Mouse (Mus musculus) MEL (cell line): ENCODE data around the gene Myh6. TPM values are rescaled to one million over a fixed set of nuclear protein-coding genes. Genes with fewer than 3 reads are reported as not detected.

ENCODE experiments used
- DNase-seq: peaks from one replicate; pipeline ENCODE4 v3.0.0; 2011; ENCODE audit warnings: low read depth, low spot score
- H3K27ac ChIP-seq: 2 replicates; pipeline ENCODE4 v1.5.1; 2012; ENCODE audit warnings: low read depth, mild to moderate bottlenecking, control low read depth, low read length, moderate library complexity; ENCODE audit not compliant: control insufficient read depth
- H3K27me3 ChIP-seq, 2 experiments: fragments of 150-350 bp in 1 of 2; sonication (generic) in 1 of 2; 2 replicates each; pipeline ENCODE4 v1.6.1; 2012; ENCODE audit warnings: low read length in 2 of 2, mild to moderate bottlenecking in 2 of 2, improper control_type of control experiment in 1 of 2, moderate library complexity in 1 of 2; ENCODE audit not compliant: insufficient read depth in 2 of 2, control insufficient read depth in 1 of 2
- H3K36me3 ChIP-seq, 2 experiments: 2 replicates each; pipeline ENCODE4 v1.6.1; 2012 to 2014; ENCODE audit warnings: low read length in 2 of 2, improper control_type of control experiment in 1 of 2, inconsistent platforms in 1 of 2, mild to moderate bottlenecking in 1 of 2; ENCODE audit not compliant: insufficient read depth in 2 of 2, control insufficient read depth in 1 of 2
- H3K4me1 ChIP-seq, 2 experiments: fragments of 150-350 bp in 1 of 2; sonication (generic) in 1 of 2; 2 replicates each; pipeline ENCODE4 v1.6.1; 2012; ENCODE audit warnings: low read length in 2 of 2, improper control_type of control experiment in 1 of 2, mild to moderate bottlenecking in 1 of 2; ENCODE audit not compliant: insufficient read depth in 2 of 2, control insufficient read depth in 1 of 2
- H3K4me3 ChIP-seq, 2 experiments: fragments of 150-350 bp in 1 of 2; sonication (generic) in 1 of 2; 2 replicates each; pipeline ENCODE4 v1.5.1; 2012; ENCODE audit warnings: low read depth in 2 of 2, low read length in 2 of 2, mild to moderate bottlenecking in 2 of 2, moderate library complexity in 2 of 2, control low read depth in 1 of 2, improper control_type of control experiment in 1 of 2; ENCODE audit not compliant: control insufficient read depth in 1 of 2, insufficient read depth in 1 of 2
- H3K79me2 ChIP-seq: 2 replicates; pipeline ENCODE4 v1.6.1; 2012; ENCODE audit warnings: mild to moderate bottlenecking, low read length, moderate library complexity; ENCODE audit not compliant: control insufficient read depth, poor library complexity, insufficient read depth
- H3K9ac ChIP-seq: 2 replicates; pipeline ENCODE4 v1.6.1; 2012; ENCODE audit warnings: low read depth, mild to moderate bottlenecking, control low read depth, low read length, moderate library complexity; ENCODE audit not compliant: control insufficient read depth, poor library complexity, severe bottlenecking
- H3K9me3 ChIP-seq: fragments of 150-350 bp; sonication (generic); replicated peaks from 2 replicates; pipeline ENCODE4 v1.6.1; 2012; ENCODE audit warnings: mild to moderate bottlenecking, low read length, improper control_type of control experiment, moderate library complexity; ENCODE audit not compliant: insufficient read depth
- BHLHE40 ChIP-seq: IDR thresholded peaks from 2 replicates; pipeline ENCODE4 v1.6.1; 2012; ENCODE audit warnings: low read depth, mild to moderate bottlenecking, inconsistent platforms, low read length, improper control_type of control experiment, borderline replicate concordance
- CTCF ChIP-seq, 3 experiments: IDR thresholded peaks in 2 of 3; conservative IDR thresholded peaks in 1 of 3; 2 replicates each; pipeline ENCODE4 v1.5.1; 2011 to 2012; ENCODE audit warnings: low read length in 3 of 3, low read depth in 2 of 3, mild to moderate bottlenecking in 2 of 3, improper control_type of control experiment in 1 of 3, inconsistent platforms in 1 of 3, mixed read lengths in 1 of 3, moderate library complexity in 1 of 3; ENCODE audit not compliant: control insufficient read depth in 1 of 3, insufficient read depth in 1 of 3, poor library complexity in 1 of 3, severe bottlenecking in 1 of 3
- ETS1 ChIP-seq: IDR thresholded peaks from 2 replicates; pipeline ENCODE4 v1.6.1; 2012; ENCODE audit warnings: low read depth, mild to moderate bottlenecking, inconsistent platforms, low read length, improper control_type of control experiment, moderate library complexity
- HCFC1 ChIP-seq: IDR thresholded peaks from 2 replicates; pipeline ENCODE4 v1.6.1; 2012; ENCODE audit warnings: low read depth, mild to moderate bottlenecking, inconsistent platforms, low read length, improper control_type of control experiment, moderate library complexity
- JUND ChIP-seq: IDR thresholded peaks from 2 replicates; pipeline ENCODE4 v1.6.1; 2011; ENCODE audit warnings: low read depth, mild to moderate bottlenecking, improper control_type of control experiment, low read length
- KAT2A ChIP-seq: conservative IDR thresholded peaks from 2 replicates; pipeline ENCODE4 v1.6.1; 2012; ENCODE audit warnings: low read depth, low read length, improper control_type of control experiment, inconsistent platforms
- MAFK ChIP-seq: IDR thresholded peaks from 2 replicates; pipeline ENCODE4 v1.6.1; 2011; ENCODE audit warnings: low read depth, mild to moderate bottlenecking, low read length, improper control_type of control experiment, borderline replicate concordance
- MAX ChIP-seq: IDR thresholded peaks from 2 replicates; pipeline ENCODE4 v1.6.1; 2011; ENCODE audit warnings: low read length, improper control_type of control experiment
- MAZ ChIP-seq: IDR thresholded peaks from 2 replicates; pipeline ENCODE4 v1.6.1; 2012; ENCODE audit warnings: low read depth, mild to moderate bottlenecking, inconsistent platforms, low read length, improper control_type of control experiment
- MYC ChIP-seq: IDR thresholded peaks from 2 replicates; pipeline ENCODE4 v1.6.1; 2011; ENCODE audit warnings: low read depth, mild to moderate bottlenecking, low read length, improper control_type of control experiment, moderate library complexity
- POLR2A ChIP-seq, 2 experiments: IDR thresholded peaks; 2 replicates each; pipeline ENCODE4 v1.6.1; 2011 to 2012; ENCODE audit warnings: low read length in 2 of 2, mild to moderate bottlenecking in 2 of 2, control low read depth in 1 of 2, improper control_type of control experiment in 1 of 2, low read depth in 1 of 2, moderate library complexity in 1 of 2; ENCODE audit not compliant: control insufficient read depth in 1 of 2, insufficient read depth in 1 of 2, poor library complexity in 1 of 2
- POLR2AphosphoS2 ChIP-seq: IDR thresholded peaks from 2 replicates; pipeline ENCODE4 v1.6.1; 2011; ENCODE audit warnings: low read length, improper control_type of control experiment
- RAD21 ChIP-seq: IDR thresholded peaks from 2 replicates; pipeline ENCODE4 v1.6.1; 2011; ENCODE audit warnings: mild to moderate bottlenecking, low read depth, low read length, improper control_type of control experiment
- RCOR1 ChIP-seq: IDR thresholded peaks from 2 replicates; pipeline ENCODE4 v1.6.1; 2012; ENCODE audit warnings: low read depth, mild to moderate bottlenecking, inconsistent platforms, low read length, improper control_type of control experiment
- SIN3A ChIP-seq: IDR thresholded peaks from 2 replicates; pipeline ENCODE4 v1.6.1; 2012; ENCODE audit warnings: low read length, improper control_type of control experiment, inconsistent platforms
- SMC3 ChIP-seq: IDR thresholded peaks from 2 replicates; pipeline ENCODE4 v1.6.1; 2011; ENCODE audit warnings: low read depth, low read length, improper control_type of control experiment
- ZC3H11A ChIP-seq: IDR thresholded peaks from 2 replicates; pipeline ENCODE4 v1.6.1; 2012; ENCODE audit warnings: low read depth, mild to moderate bottlenecking, inconsistent platforms, low read length, improper control_type of control experiment
- ZNF384 ChIP-seq: IDR thresholded peaks from 2 replicates; pipeline ENCODE4 v1.6.1; 2012; ENCODE audit warnings: low read depth, mild to moderate bottlenecking, inconsistent platforms, low read length, improper control_type of control experiment
- polyA plus RNA-seq, 2 experiments: library from polyadenylated mRNA; stranded (reverse) in 1 of 2; unstranded in 1 of 2; fragments of >175 nt in 1 of 2; fragments of >200 nt in 1 of 2; gene quantifications; 2 replicates each; pipeline versions ENCODE4 v1.2.1 to v1.2.4; 2012; ENCODE audit warnings: low replicate concordance in 2 of 2, low read depth in 1 of 2; ENCODE audit not compliant: insufficient read length in 2 of 2, insufficient read depth in 1 of 2, missing spikeins in 1 of 2
- total RNA-seq: library from RNA; depleted of rRNA; stranded (reverse); fragments of 300-350 nt; gene quantifications from 2 replicates; pipeline ENCODE4 v1.2.3, GENCODE M21; 2012

Gene Myh6
- total and polyA plus RNA-seq, 3 experiments = not detected

GRCm38 (mm10) chr14:54903641-54904040 lies 63.1 kb downstream of the Myh6 start:
- H3K79me2 ChIP-seq = no peaks in the 10 kb centered on the region
- TF ChIP-seq CTCF (IDR thresholded peaks at IDR 0.05 in 2 of 3, conservative IDR thresholded peaks at IDR 0.05 in 1 of 3; ENCODE audit: control insufficient read depth in 1 of 3, insufficient read depth in 1 of 3, low read depth in 2 of 3, low read length in 3 of 3, poor library complexity in 1 of 3, severe bottlenecking in 1 of 3) (no peak), MYC (no peak), MAFK (no peak), SIN3A (no peak)
- H3K9ac ChIP-seq = no peak overlapping the region
- no peak overlapping the region for H3K4me3 ChIP-seq
- H3K4me1 ChIP-seq = no peaks in the 10 kb centered on the region; a peak in 1 of 4 replicates
- no peaks in the 10 kb centered on the region for H3K27me3 ChIP-seq
- no peak for DNase-seq
- no peaks in the 10 kb centered on the region for H3K9me3 ChIP-seq
- no peaks in the 10 kb centered on the region for H3K36me3 ChIP-seq
- no peak overlapping the region for H3K27ac ChIP-seq

GRCm38 (mm10) chr14:54900383-54900782 lies 66.3 kb downstream of the Myh6 start:
- peak; percentile 84 for DNase-seq
- Histone ChIP-seq H3K4me3 (no peak overlapping the region), H3K27ac (no peak overlapping the region), H3K27me3 (no peaks in the 10 kb centered on the region), H3K36me3 (peaks cover 7 to 12% of the 10 kb centered on the region in 2 experiments), H3K4me1 (peaks cover 4 to 6% of the 10 kb centered on the region in 2 experiments; a peak in 3 of 4 replicates), H3K79me2 (peaks cover 7% of the 10 kb centered on the region), H3K9me3 (no peaks in the 10 kb centered on the region), H3K9ac (no peak overlapping the region)
- peak; percentile 53 for TF ChIP-seq ZC3H11A
- TF ChIP-seq ZNF384 = no peak
- 0 out of 4 replicates have a peak, but pooled peaks of 1 of the 2 experiments have one; percentile 15 for TF ChIP-seq POLR2A (IDR thresholded peaks at IDR 0.05; ENCODE audit: control insufficient read depth in 1 of 2, insufficient read depth in 1 of 2, low read depth in 1 of 2, low read length in 2 of 2, poor library complexity in 1 of 2)
- TF ChIP-seq ETS1 = no peak
- TF ChIP-seq SMC3 = peak; percentile 69
- TF ChIP-seq KAT2A = no peak
- no peak for TF ChIP-seq MAX
- TF ChIP-seq MAZ = no peak
- no peak for TF ChIP-seq MYC
- 0 out of 2 replicates have a peak, but pooled peaks have one; percentile 12 for TF ChIP-seq POLR2AphosphoS2
- no peak for TF ChIP-seq HCFC1
- TF ChIP-seq CTCF (IDR thresholded peaks at IDR 0.05 in 2 of 3, conservative IDR thresholded peaks at IDR 0.05 in 1 of 3; ENCODE audit: control insufficient read depth in 1 of 3, insufficient read depth in 1 of 3, low read depth in 2 of 3, low read length in 3 of 3, poor library complexity in 1 of 3, severe bottlenecking in 1 of 3) = peak; percentile 27 to 77 (median 77); a peak in 5 of 6 replicates
- TF ChIP-seq JUND = no peak
- no peak for TF ChIP-seq BHLHE40
- no peak for TF ChIP-seq RCOR1
- TF ChIP-seq RAD21 = peak; percentile 73
- TF ChIP-seq SIN3A = no peak; the same call in 1 of the 2 replicates
